Mouse (Mus musculus) adrenal gland, postnatal 36 days (tissue): ENCODE data around the gene Tm6sf2. TPM values are rescaled to one million over a fixed set of nuclear protein-coding genes. Genes with fewer than 3 reads are reported as not detected.

Experiments used
- DNase-seq, 2 experiments: peaks; one replicate each; pipeline ENCODE4 v3.0.0; 2021; ENCODE audit warnings: mixed read lengths in 1 of 2
- total RNA-seq, 2 experiments: library from RNA; stranded (reverse); gene quantifications; 2 replicates each; pipeline ENCODE4 v1.2.3; 2021

Tm6sf2 gene
- total RNA-seq, 2 experiments from 2014 or later: 0.56 to 1.1 TPM

GRCm38 (mm10) chr8:70089296-70089960, 16.7 kb downstream of the Tm6sf2 start:
- DNase-seq: no peak

- no peak for DNase-seq
These were observed 20.1 kb downstream of the Tm6sf2 start for GRCm38 (mm10) chr8:70092786-70093185.

- DNase-seq: no peak
These were observed 26.6 kb downstream of the Tm6sf2 start for GRCm38 (mm10) chr8:70099276-70099675.

GRCm38 (mm10) chr8:70100241-70100640, 27.5 kb downstream of the Tm6sf2 start:
- no peak for DNase-seq

- DNase-seq: peak; percentile 25 to 60
These were observed 31.8 kb downstream of the Tm6sf2 start for GRCm38 (mm10) chr8:70104506-70104905.

GRCm38 (mm10) chr8:70104922-70105321, 32.2 kb downstream of the Tm6sf2 start:
- no peak for DNase-seq

- DNase-seq: no peak
These were observed 37.7 kb downstream of the Tm6sf2 start for GRCm38 (mm10) chr8:70110451-70110850.

- no peak for DNase-seq
These were observed 38.6 kb downstream of the Tm6sf2 start for GRCm38 (mm10) chr8:70111192-70111795.

GRCm38 (mm10) chr8:70112401-70113016, 39.8 kb downstream of the Tm6sf2 start:
- DNase-seq: peak in 1 of 2 experiments; percentile 16

- DNase-seq: no peak
These were observed 41.8 kb downstream of the Tm6sf2 start for GRCm38 (mm10) chr8:70114488-70114887.

- peak in 1 of 2 experiments; percentile 36 for DNase-seq
These were observed 42.2 kb downstream of the Tm6sf2 start for GRCm38 (mm10) chr8:70114892-70115291.

GRCm38 (mm10) chr8:70117611-70118010, 44.9 kb downstream of the Tm6sf2 start:
- DNase-seq: peak; percentile 60 to 68

GRCm38 (mm10) chr8:70118726-70119700, 46.3 kb downstream of the Tm6sf2 start:
- no peak for DNase-seq

GRCm38 (mm10) chr8:70120667-70121066, 47.9 kb downstream of the Tm6sf2 start, which contains the start of gene Ncan:
Gene Ncan (minus strand): TSS chr8:70120873.
- DNase-seq: peak; percentile 67 to 79

- no peak for DNase-seq
These were observed 50.1 kb downstream of the Tm6sf2 start for GRCm38 (mm10) chr8:70122863-70123262.

GRCm38 (mm10) chr8:70124992-70125391, 52.3 kb downstream of the Tm6sf2 start:
- no peak for DNase-seq

GRCm38 (mm10) chr8:70128435-70128834, 55.7 kb downstream of the Tm6sf2 start:
- peak; percentile 71 to 73 for DNase-seq

GRCm38 (mm10) chr8:70129309-70129952, 56.7 kb downstream of the Tm6sf2 start:
- DNase-seq: peak; percentile 46 to 64
